ENCODE assay signal across 11 mouse cellular contexts in genomic region chr10:94574451-94575333, GRCm38 (mm10).
DNase-seq lines count a peak whose midpoint lies in the region; ATAC-seq lines count a peak whose summit lies in the region.
"Had no signal": no experiment of that assay in that cellular context is flagged by ENCODE, and none has a peak within 500 bp of the region (broad histone marks: within the 10 kb centered on the region; RNA-seq: fewer than 3 reads in every experiment).

No protein-coding gene starts in this region.

- DNase-seq in urinary bladder, postnatal 14 days (ENCODE audit: low spot score) = peak; percentile 51
- no peak for DNase-seq in urinary bladder, postnatal 10 days (ENCODE audit: low spot score)
- peak; percentile 86 for DNase-seq in yolk sac, embryonic 10.5 days (ENCODE audit: low spot score)
- no peak for DNase-seq in cerebellum, adult 9-11 months
- no peak for DNase-seq in hindbrain, embryonic 10.5 days (ENCODE audit: low spot score)
- no peak for DNase-seq in layer of hippocampus, adult 9-11 months
- DNase-seq: thymus, postnatal 14 days had no signal

- H3K4me3 ChIP-seq in heart, embryonic 12.5 days = no peak overlapping the region
- H3K4me3 ChIP-seq in liver, embryonic 15.5 days (replicated peaks) = no peak overlapping the region
- H3K4me3 ChIP-seq in hindbrain, embryonic 10.5 days = no peak overlapping the region
- H3K4me3 ChIP-seq: midbrain, embryonic 10.5 days had no signal

- no peaks in the 10 kb centered on the region for H3K27me3 ChIP-seq in heart, embryonic 12.5 days (replicated peaks)
- H3K27me3 ChIP-seq in liver, embryonic 15.5 days = no peaks in the 10 kb centered on the region
- no peaks in the 10 kb centered on the region for H3K27me3 ChIP-seq in hindbrain, embryonic 10.5 days (ENCODE audit: insufficient read depth, poor library complexity, severe bottlenecking)

- 76% methylated on average over 13 of the region's 13 CpGs for WGBS in heart, embryonic 12.5 days
- 64% methylated on average over 13 of the region's 13 CpGs for WGBS in liver, embryonic 15.5 days (ENCODE audit: insufficient replicate concordance)
- 86% methylated on average over 13 of the region's 13 CpGs for WGBS in hindbrain, embryonic 10.5 days

- H3K27ac ChIP-seq in heart, embryonic 12.5 days (ENCODE audit: poor library complexity, severe bottlenecking) = peak overlapping the region; percentile 60
- peak overlapping the region; percentile 75 for H3K27ac ChIP-seq in liver, embryonic 15.5 days (replicated peaks)
- H3K27ac ChIP-seq in hindbrain, embryonic 10.5 days = no peak overlapping the region
- H3K27ac ChIP-seq: midbrain, embryonic 10.5 days had no signal

- ATAC-seq in heart, embryonic 12.5 days (ENCODE audit: insufficient number of reproducible peaks, low FRiP score) = no peak
- ATAC-seq in liver, embryonic 15.5 days (ENCODE audit: insufficient read depth) = peak; percentile 79
- ATAC-seq: forebrain, embryonic 14.5 days had no signal

- no peak overlapping the region for H3K9ac ChIP-seq in heart, embryonic 12.5 days
- H3K9ac ChIP-seq in liver, embryonic 15.5 days = no peak overlapping the region

- peaks cover 59% of the 10 kb centered on the region for H3K4me1 ChIP-seq in heart, embryonic 12.5 days (replicated peaks)
- peaks cover 34% of the 10 kb centered on the region for H3K4me1 ChIP-seq in liver, embryonic 15.5 days (replicated peaks)
- peaks cover 9% of the 10 kb centered on the region for H3K4me1 ChIP-seq in hindbrain, embryonic 10.5 days (replicated peaks)
- H3K4me1 ChIP-seq: midbrain, embryonic 10.5 days had no signal

- no peak overlapping the region for H3K4me2 ChIP-seq in heart, embryonic 12.5 days
- H3K4me2 ChIP-seq in liver, embryonic 15.5 days = no peak overlapping the region

- no peaks in the 10 kb centered on the region for H3K9me3 ChIP-seq in heart, embryonic 12.5 days (replicated peaks)
- H3K9me3 ChIP-seq in liver, embryonic 15.5 days (replicated peaks) = no peaks in the 10 kb centered on the region
- no peaks in the 10 kb centered on the region for H3K9me3 ChIP-seq in hindbrain, embryonic 10.5 days
- H3K9me3 ChIP-seq: midbrain, embryonic 10.5 days had no signal

- peaks cover 11% of the 10 kb centered on the region; the same call in 1 of the 2 replicates for H3K36me3 ChIP-seq in heart, embryonic 12.5 days
- H3K36me3 ChIP-seq in liver, embryonic 15.5 days (replicated peaks) = 0 out of 2 replicates have a peak, but pooled peaks cover 5% of the 10 kb centered on the region
- H3K36me3 ChIP-seq in hindbrain, embryonic 10.5 days = no peaks in the 10 kb centered on the region
- H3K36me3 ChIP-seq: midbrain, embryonic 10.5 days had no signal

Comparison
In these comparisons a context has a peak if more than half of its experiments do, and no peak if none do; other contexts are left out.
1. DNase-seq: peak in urinary bladder, postnatal 14 days (single experiment) and yolk sac, embryonic 10.5 days (single experiment); none in urinary bladder, postnatal 10 days (single experiment), cerebellum, adult 9-11 months (single experiment), hindbrain, embryonic 10.5 days (single experiment) and layer of hippocampus, adult 9-11 months (single experiment).